Mouse (Mus musculus): ENCODE results near the gene Mapk12.

Mapk12 gene

DNA sequence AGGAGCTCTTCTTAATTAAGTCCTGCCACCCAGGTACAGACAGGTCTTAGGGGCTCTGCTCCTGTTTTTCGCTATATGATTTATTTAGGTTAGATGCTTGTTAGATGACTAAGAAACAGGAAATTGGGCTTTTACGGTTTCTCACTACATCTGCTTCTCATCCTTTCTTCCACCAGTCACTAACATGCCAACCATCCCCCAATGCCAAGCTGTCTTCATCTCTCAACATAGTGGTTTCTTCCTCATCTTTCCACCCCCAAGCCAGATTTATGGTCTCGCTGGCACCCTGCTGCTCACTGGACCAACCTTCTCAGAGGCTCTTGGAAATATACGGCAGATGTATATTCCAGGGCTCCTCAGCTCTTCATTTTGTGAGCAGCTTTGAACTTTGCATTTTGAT, 49.8 kb downstream of the Mapk12 start:
- peak; percentile 40 for DNase-seq (ENCODE audit: low read depth)

DNA sequence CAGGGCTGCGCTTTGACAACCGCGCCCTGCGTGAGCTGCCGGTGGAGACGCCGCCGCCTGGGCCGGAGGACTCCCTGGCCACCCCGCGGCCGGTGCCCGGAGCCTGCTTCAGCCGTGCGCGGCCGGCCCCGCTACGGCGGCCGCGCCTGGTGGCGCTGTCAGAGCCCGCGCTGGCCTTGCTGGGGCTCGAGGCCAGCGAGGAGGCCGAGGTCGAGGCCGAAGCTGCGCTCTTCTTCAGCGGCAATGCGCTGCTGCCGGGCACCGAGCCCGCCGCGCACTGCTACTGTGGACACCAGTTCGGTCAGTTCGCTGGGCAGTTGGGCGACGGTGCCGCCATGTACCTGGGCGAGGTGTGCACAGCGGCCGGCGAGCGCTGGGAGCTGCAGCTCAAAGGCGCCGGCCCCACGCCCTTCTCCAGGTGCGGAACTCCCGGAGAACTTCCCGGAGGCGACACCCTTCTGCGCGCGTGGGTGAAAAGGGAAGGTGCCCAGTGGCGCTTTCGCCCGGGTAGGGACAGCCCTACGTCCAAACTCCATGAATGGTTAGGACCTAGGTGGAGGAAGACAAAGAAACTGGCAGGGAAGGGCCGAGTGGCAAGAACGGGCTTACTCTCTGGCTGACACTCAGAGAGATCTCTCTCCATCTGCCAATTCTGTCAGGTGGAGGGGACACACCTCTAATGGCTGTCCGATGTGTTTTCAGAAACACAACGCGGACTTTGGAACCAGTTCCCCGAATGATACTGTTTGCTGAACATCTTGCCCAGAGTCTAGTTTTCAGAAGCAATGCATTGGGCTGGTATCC, 51.1 kb downstream of the Mapk12 start:
- peak; percentile 44 for DNase-seq (ENCODE audit: low read depth)

DNA sequence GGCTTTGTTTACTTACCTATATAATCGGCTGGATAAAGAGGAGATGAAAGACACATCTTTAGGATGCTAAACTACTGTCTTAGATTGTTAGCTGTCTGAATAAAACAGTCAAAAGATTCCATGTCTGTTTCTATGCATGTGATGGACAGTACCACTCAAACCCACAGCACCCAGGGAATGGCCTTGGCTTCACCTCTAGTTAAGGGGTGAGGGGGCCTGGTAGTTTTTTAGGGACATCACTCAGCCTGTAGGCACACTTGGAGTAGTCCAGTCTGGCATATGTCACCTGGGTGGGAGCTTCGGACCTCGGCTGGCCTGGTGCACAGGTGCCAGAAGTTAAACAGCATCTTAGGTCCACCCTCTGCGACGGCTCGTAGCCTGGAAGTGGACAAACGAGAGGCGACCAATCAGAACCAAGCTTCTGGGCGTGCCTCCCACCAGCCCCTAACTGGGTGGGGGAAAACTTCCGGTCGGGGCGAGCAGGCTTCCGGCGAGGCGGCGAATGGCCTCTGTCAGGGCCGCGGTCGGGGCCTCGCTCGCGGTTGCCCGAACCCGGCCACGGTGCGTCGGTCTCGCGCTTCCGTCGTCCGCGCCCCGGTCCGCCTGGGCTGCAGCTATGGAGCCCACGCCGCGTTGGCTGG, 51.8 kb downstream of the Mapk12 start, which contains the start of gene Selenoo:
Gene Selenoo (plus strand): TSS at position 478 of the 641 bp plus-strand sequence.
- peak; percentile 88 for DNase-seq (ENCODE audit: low read depth)

DNA sequence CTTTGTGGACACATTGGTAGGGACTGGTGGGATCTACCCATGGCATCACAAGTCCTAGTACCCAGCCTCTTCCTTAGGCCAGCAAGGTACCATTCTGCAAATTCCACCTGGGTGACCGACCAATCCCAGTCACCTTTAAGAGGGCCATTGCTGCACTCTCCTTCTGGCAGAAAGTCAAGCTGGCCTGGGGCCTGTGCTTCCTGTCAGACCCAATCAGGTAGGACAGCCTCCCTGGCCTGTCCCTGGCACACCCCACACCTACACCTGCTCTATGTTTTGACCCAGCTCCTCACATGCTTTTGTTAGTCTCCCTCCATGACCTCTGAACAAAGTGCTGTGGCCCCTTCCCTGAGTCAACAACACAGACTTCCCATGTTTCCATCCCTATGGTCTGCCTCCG, 55.7 kb downstream of the Mapk12 start:
- no peak for DNase-seq (ENCODE audit: low read depth)

DNA sequence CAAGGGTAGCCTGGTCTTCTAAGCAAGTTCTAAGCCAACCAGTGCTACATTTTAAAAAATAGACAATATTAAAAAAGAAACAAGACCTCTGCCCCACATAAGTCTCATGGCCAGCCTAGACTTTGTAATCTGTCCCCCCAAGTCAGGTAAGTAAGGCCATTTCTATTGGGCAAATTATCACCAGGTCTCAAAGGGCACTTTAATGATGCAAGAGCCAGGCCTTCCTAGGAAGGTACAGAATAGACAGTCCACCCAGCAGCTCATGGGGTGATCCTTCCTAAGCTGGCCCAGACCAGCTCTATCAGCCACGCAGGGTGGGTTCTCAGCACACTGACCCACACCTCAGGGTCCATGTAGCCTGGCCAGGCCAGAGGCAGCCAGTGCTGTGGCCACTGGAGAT, 56.6 kb downstream of the Mapk12 start:
- DNase-seq (ENCODE audit: low read depth): no peak

Data from induced T-regulatory cell, adult 2 months (primary cell).